In genomic region chr16:18686916-18687315, GRCm38 (mm10) we compare ENCODE assay signal across 8 mouse cellular contexts. TPM values are rescaled to one million over a fixed set of nuclear protein-coding genes. Genes with fewer than 3 reads are reported as not detected.
DNase-seq lines count a peak whose midpoint lies in the region; ATAC-seq and TF ChIP-seq lines count a peak whose summit lies in the region.

No protein-coding gene starts in this region.

- H3K9ac ChIP-seq in ES-Bruce4 (ENCODE audit: low read depth, poor library complexity, severe bottlenecking), result peak overlapping the region; percentile 8; the same call in 1 of the 2 replicates
- peak overlapping the region; percentile 55; the same call in 1 of the 2 replicates for H3K9ac ChIP-seq in forebrain, embryonic 13.5 days
- 0 out of 2 replicates have a peak overlapping the region, but pooled peaks have one; percentile 20 for H3K9ac ChIP-seq in heart, postnatal 0 days (replicated peaks; ENCODE audit: low read depth, low read length)
- H3K9ac ChIP-seq in liver, embryonic 15.5 days, result no peak overlapping the region
- H3K9ac ChIP-seq in neural tube, embryonic 12.5 days, result peak overlapping the region; percentile 47; the same call in 1 of the 2 replicates
- 0 out of 2 replicates have a peak overlapping the region, but pooled peaks have one; percentile 47 for H3K9ac ChIP-seq in stomach, postnatal 0 days (ENCODE audit: low read length)

- TF ChIP-seq EP300 in ES-Bruce4 (IDR thresholded peaks at IDR 0.05; ENCODE audit: insufficient read depth, low read depth, low read length), result 0 out of 2 replicates have a peak, but pooled peaks have one; percentile 53
- no peak for TF ChIP-seq EP300 in heart, postnatal 0 days (IDR thresholded peaks at IDR 0.05; ENCODE audit: low read depth)
- no peak for TF ChIP-seq EP300 in stomach, postnatal 0 days (optimal IDR thresholded peaks at IDR 0.05)

- H3K36me3 ChIP-seq in ES-Bruce4 (ENCODE audit: control insufficient read depth, insufficient read depth, low read length, poor library complexity, severe bottlenecking), result no peaks in the 10 kb centered on the region
- H3K36me3 ChIP-seq in forebrain, embryonic 13.5 days (ENCODE audit: poor library complexity, severe bottlenecking), result no peaks in the 10 kb centered on the region
- H3K36me3 ChIP-seq in heart, postnatal 0 days (replicated peaks; ENCODE audit: control insufficient read depth, insufficient read depth, low read length), result no peaks in the 10 kb centered on the region
- no peaks in the 10 kb centered on the region for H3K36me3 ChIP-seq in liver, embryonic 15.5 days (replicated peaks)
- H3K36me3 ChIP-seq in neural tube, embryonic 12.5 days, result no peaks in the 10 kb centered on the region
- H3K36me3 ChIP-seq in stomach, postnatal 0 days (ENCODE audit: control insufficient read depth, insufficient read depth, low read length), result no peaks in the 10 kb centered on the region

- 0 out of 2 replicates have a peak overlapping the region, but pooled peaks have one; percentile 5 for H3K27ac ChIP-seq in ES-Bruce4 (ENCODE audit: insufficient read depth, low read length)
- H3K27ac ChIP-seq in forebrain, embryonic 13.5 days, result peak overlapping the region; percentile 32; the same call in 1 of the 2 replicates
- peak overlapping the region; percentile 86 for H3K27ac ChIP-seq in heart, postnatal 0 days (ENCODE audit: low read depth)
- H3K27ac ChIP-seq in liver, embryonic 15.5 days (replicated peaks), result peak overlapping the region; percentile 48; the same call in 1 of the 2 replicates
- H3K27ac ChIP-seq in neural tube, embryonic 12.5 days, result no peak overlapping the region
- peak overlapping the region; percentile 89 for H3K27ac ChIP-seq in stomach, postnatal 0 days (replicated peaks)

- H3K9me3 ChIP-seq in ES-Bruce4 (replicated peaks; ENCODE audit: control insufficient read depth, insufficient read depth, low read length, poor library complexity, severe bottlenecking), result no peaks in the 10 kb centered on the region
- H3K9me3 ChIP-seq in forebrain, embryonic 13.5 days (replicated peaks), result no peaks in the 10 kb centered on the region
- H3K9me3 ChIP-seq in heart, postnatal 0 days (replicated peaks; ENCODE audit: control insufficient read depth, low read length), result no peaks in the 10 kb centered on the region
- H3K9me3 ChIP-seq in liver, embryonic 15.5 days (replicated peaks), result no peaks in the 10 kb centered on the region
- no peaks in the 10 kb centered on the region for H3K9me3 ChIP-seq in neural tube, embryonic 12.5 days
- no peaks in the 10 kb centered on the region for H3K9me3 ChIP-seq in stomach, postnatal 0 days (ENCODE audit: control insufficient read depth, low read length)

- no peaks in the 10 kb centered on the region for H3K27me3 ChIP-seq in ES-Bruce4 (ENCODE audit: control insufficient read depth, insufficient read depth, low read length, poor library complexity, severe bottlenecking)
- no peaks in the 10 kb centered on the region for H3K27me3 ChIP-seq in forebrain, embryonic 13.5 days
- no peaks in the 10 kb centered on the region for H3K27me3 ChIP-seq in heart, postnatal 0 days (ENCODE audit: control insufficient read depth, insufficient read depth, low read length)
- H3K27me3 ChIP-seq in liver, embryonic 15.5 days, result peaks cover 3% of the 10 kb centered on the region; the same call in 1 of the 2 replicates
- no peaks in the 10 kb centered on the region for H3K27me3 ChIP-seq in neural tube, embryonic 12.5 days (replicated peaks)
- no peaks in the 10 kb centered on the region for H3K27me3 ChIP-seq in stomach, postnatal 0 days (ENCODE audit: control insufficient read depth, insufficient read depth, low read length)

- peak; percentile 96 for ATAC-seq in forebrain, embryonic 13.5 days
- ATAC-seq in heart, postnatal 0 days (ENCODE audit: insufficient read depth, low read depth), result peak; percentile 99
- ATAC-seq in liver, embryonic 15.5 days (ENCODE audit: insufficient read depth), result peak; percentile 94
- ATAC-seq in neural tube, embryonic 12.5 days (ENCODE audit: low FRiP score, low read depth), result peak; percentile 92
- ATAC-seq in stomach, postnatal 0 days (ENCODE audit: low FRiP score, low TSS enrichment), result peak; percentile 97

- H3K4me1 ChIP-seq in ES-Bruce4 (ENCODE audit: control insufficient read depth, insufficient read depth, low read length), result peaks cover 5% of the 10 kb centered on the region
- peaks cover 7% of the 10 kb centered on the region for H3K4me1 ChIP-seq in forebrain, embryonic 13.5 days
- H3K4me1 ChIP-seq in heart, postnatal 0 days (ENCODE audit: control insufficient read depth, insufficient read depth), result peaks cover 5% of the 10 kb centered on the region; the same call in 1 of the 2 replicates
- peaks cover 5% of the 10 kb centered on the region; the same call in 1 of the 2 replicates for H3K4me1 ChIP-seq in liver, embryonic 15.5 days (replicated peaks)
- peaks cover 21% of the 10 kb centered on the region for H3K4me1 ChIP-seq in neural tube, embryonic 12.5 days
- H3K4me1 ChIP-seq in stomach, postnatal 0 days (replicated peaks; ENCODE audit: control insufficient read depth, insufficient read depth), result no peaks in the 10 kb centered on the region

- H3K4me2 ChIP-seq in forebrain, embryonic 13.5 days, result peak overlapping the region; percentile 57
- peak overlapping the region; percentile 56 for H3K4me2 ChIP-seq in heart, postnatal 0 days (ENCODE audit: low read depth, low read length)
- peak overlapping the region; percentile 47 for H3K4me2 ChIP-seq in liver, embryonic 15.5 days
- H3K4me2 ChIP-seq in neural tube, embryonic 12.5 days (replicated peaks), result peak overlapping the region; percentile 60
- H3K4me2 ChIP-seq in stomach, postnatal 0 days (replicated peaks; ENCODE audit: low read depth), result peak overlapping the region; percentile 57

- H3K4me3 ChIP-seq in ES-Bruce4 (ENCODE audit: low read depth, low read length), result peak overlapping the region; percentile 47
- peak overlapping the region; percentile 25 for H3K4me3 ChIP-seq in forebrain, embryonic 13.5 days
- peak overlapping the region; percentile 33 for H3K4me3 ChIP-seq in heart, postnatal 0 days (ENCODE audit: low read depth, low read length)
- no peak overlapping the region; the same call in 1 of the 2 replicates for H3K4me3 ChIP-seq in liver, embryonic 15.5 days (replicated peaks)
- H3K4me3 ChIP-seq in neural tube, embryonic 12.5 days, result no peak overlapping the region
- H3K4me3 ChIP-seq in stomach, postnatal 0 days (ENCODE audit: low read depth, low read length), result peak overlapping the region; percentile 23

- no peak for TF ChIP-seq CTCF in ES-Bruce4 (IDR thresholded peaks at IDR 0.05; ENCODE audit: low read depth, low read length)
- no peak for TF ChIP-seq CTCF in heart, postnatal 0 days (IDR thresholded peaks at IDR 0.05; ENCODE audit: low read depth)
- no peak; the same call in 1 of the 2 replicates for TF ChIP-seq CTCF in stomach, postnatal 0 days (IDR thresholded peaks at IDR 0.05; ENCODE audit: low read depth)

- WGBS in forebrain, embryonic 13.5 days, result under 1% methylated on average over 17 of the region's 17 CpGs
- under 1% methylated on average over 16 of the region's 17 CpGs for WGBS in heart, postnatal 0 days
- WGBS in liver, embryonic 15.5 days (ENCODE audit: insufficient replicate concordance), result under 1% methylated on average over 17 of the region's 17 CpGs
- 0% methylated on average over 17 of the region's 17 CpGs for WGBS in neural tube, embryonic 12.5 days
- WGBS in stomach, postnatal 0 days, result under 1% methylated on average over 16 of the region's 17 CpGs

- DNase-seq in c-Kit-positive CD71-positive TER-119-negative erythroid progenitor cells, embryonic 14.5 days (ENCODE audit: low read depth), result peak; percentile 25
- peak; percentile 92 for DNase-seq in heart, postnatal 0 days (ENCODE audit: low spot score)
- DNase-seq in kidney, postnatal 4 days, result peak; percentile 86 to 91
- peak; percentile 93 for DNase-seq in stomach, postnatal 0 days (ENCODE audit: low spot score)

- no peak for TF ChIP-seq POLR2A in ES-Bruce4 (IDR thresholded peaks at IDR 0.05; ENCODE audit: insufficient read depth, low read length)

RNA-seq across cellular contexts. Expression of gene Sept5, which starts 57.2 kb away (rescaled TPM):
- polyA plus RNA-seq in ES-Bruce4 (2011; ENCODE audit: insufficient read depth, insufficient read length, low read depth, missing spikeins), result 1.8 and 5.2 TPM in 2 replicates
- polyA plus RNA-seq in forebrain, embryonic 13.5 days (2015; fragmentation: Nextera tagmentation; extraction: Ambion mirVana), result 115 and 120 TPM in 2 replicates
- 8.7 and 12.3 TPM in 2 replicates for total RNA-seq in heart, postnatal 0 days (2014; rRNA removed; ENCODE audit: low replicate concordance)
- 3.8 and 5.5 TPM in 2 replicates for polyA plus RNA-seq in heart, postnatal 0 days (2015; fragmentation: Nextera tagmentation; extraction: Ambion mirVana)
- polyA plus RNA-seq in liver, embryonic 15.5 days (2015; fragmentation: Nextera tagmentation; extraction: Ambion mirVana), result 3.5 and 3.6 TPM in 2 replicates
- polyA plus RNA-seq in neural tube, embryonic 12.5 days (2016; fragmentation: Nextera tagmentation; extraction: Ambion mirVana), result 117 and 125 TPM in 2 replicates
- 38.0 and 38.8 TPM in 2 replicates for polyA plus RNA-seq in stomach, postnatal 0 days (2015; fragmentation: Nextera tagmentation; extraction: Ambion mirVana)

Comparison
In these comparisons a context has a peak if more than half of its experiments do, and no peak if none do; other contexts are left out.
1. H3K4me3 ChIP-seq: peak in ES-Bruce4 (single experiment), forebrain, embryonic 13.5 days (single experiment), heart, postnatal 0 days (single experiment) and stomach, postnatal 0 days (single experiment); none in liver, embryonic 15.5 days (single experiment) and neural tube, embryonic 12.5 days (single experiment).
2. DNase-seq: peak in every context shown above with its lines; median percentile 93 in stomach, postnatal 0 days; 92 in heart, postnatal 0 days; 88 in kidney, postnatal 4 days; 25 in c-Kit-positive CD71-positive TER-119-negative erythroid progenitor cells, embryonic 14.5 days.
3. Peak in every context shown above with its lines, with median percentiles within 50 percentile points of each other: ATAC-seq and H3K4me2 ChIP-seq.